Mouse (Mus musculus): ENCODE results near the gene Chd3. TPM values are rescaled to one million over a fixed set of nuclear protein-coding genes. Genes with fewer than 3 reads are reported as not detected.
"Not testable (repeated sequence)": the region's sequence is repeated elsewhere in the genome, so short reads cannot be mapped to it uniquely, and the experiment has no call there.

Chd3 gene
- total RNA-seq, 1 experiment from 2014 or later, result 159 TPM

- not testable (repeated sequence) for ATAC-seq (ENCODE audit: extremely low read depth, insufficient number of reproducible peaks, low FRiP score, poor library complexity, severe bottlenecking)
Measured at GRCm38 (mm10) chr11:69394591-69395167, 25.5 kb upstream of the Chd3 start.

- peak; percentile 50; the same call in 1 of the 2 replicates for ATAC-seq (ENCODE audit: extremely low read depth, insufficient number of reproducible peaks, low FRiP score, poor library complexity, severe bottlenecking)
Measured at GRCm38 (mm10) chr11:69390400-69391034, 21.3 kb upstream of the Chd3 start.

GRCm38 (mm10) chr11:69389531-69390399 is 20.6 kb upstream of the Chd3 start:
- ATAC-seq (ENCODE audit: extremely low read depth, insufficient number of reproducible peaks, low FRiP score, poor library complexity, severe bottlenecking), result no peak

GRCm38 (mm10) chr11:69388680-69389079 is 19.5 kb upstream of the Chd3 start:
- ATAC-seq (ENCODE audit: extremely low read depth, insufficient number of reproducible peaks, low FRiP score, poor library complexity, severe bottlenecking), result no peak

GRCm38 (mm10) chr11:69386758-69387157 is 17.6 kb upstream of the Chd3 start:
- ATAC-seq (ENCODE audit: extremely low read depth, insufficient number of reproducible peaks, low FRiP score, poor library complexity, severe bottlenecking), result no peak

DNA sequence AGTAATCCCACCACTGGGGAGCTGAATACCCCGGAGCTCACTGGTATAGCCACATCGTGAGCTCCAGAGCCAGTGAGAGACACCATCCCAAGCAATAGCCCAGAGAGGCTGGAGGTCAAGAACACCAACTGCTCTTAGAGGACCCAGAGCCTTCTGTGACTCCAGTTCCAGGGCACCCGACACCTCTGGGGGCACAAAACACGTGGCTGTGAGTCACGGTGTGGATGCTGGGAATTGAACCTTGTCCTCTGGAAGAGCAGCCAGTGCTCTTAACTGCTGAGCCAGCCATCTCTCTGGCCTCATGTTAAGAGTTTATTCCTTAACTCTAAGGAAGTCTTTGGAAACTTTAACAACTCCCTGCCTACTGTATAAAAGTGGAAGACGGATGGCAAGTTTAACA is 15.8 kb upstream of the Chd3 start:
- no peak for ATAC-seq (ENCODE audit: extremely low read depth, insufficient number of reproducible peaks, low FRiP score, poor library complexity, severe bottlenecking)

DNA sequence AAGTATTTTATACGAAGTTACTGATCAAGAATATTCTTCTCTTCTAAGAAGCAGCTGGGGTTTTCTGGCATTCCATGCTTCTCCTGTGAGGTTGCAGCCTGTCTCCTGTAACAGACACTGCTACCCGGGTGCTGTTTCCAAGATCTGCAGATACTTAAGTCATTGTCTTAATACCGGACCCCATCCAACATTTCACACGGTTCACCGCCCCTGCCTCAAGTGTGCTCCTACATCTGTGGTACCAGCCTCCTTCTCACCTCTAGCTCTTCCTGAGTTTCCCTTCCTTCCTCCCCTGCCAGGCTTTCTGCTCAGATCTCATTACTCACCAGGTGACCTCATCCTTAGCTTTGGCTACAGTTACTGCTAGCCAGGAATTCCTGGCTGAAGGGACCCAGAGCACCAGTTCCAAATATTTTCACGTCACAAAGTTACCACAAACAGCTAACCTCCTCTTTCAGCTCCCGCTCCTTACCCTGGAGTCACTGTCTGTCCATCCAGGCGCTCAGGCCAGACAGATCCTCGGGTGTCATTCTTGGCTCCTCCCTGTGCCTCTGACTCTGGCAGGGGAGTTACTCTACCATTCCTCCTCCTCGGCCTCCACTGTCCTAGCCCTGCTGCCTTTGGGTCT is 13.4 kb upstream of the Chd3 start:
- no peak for ATAC-seq (ENCODE audit: extremely low read depth, insufficient number of reproducible peaks, low FRiP score, poor library complexity, severe bottlenecking)

- ATAC-seq (ENCODE audit: extremely low read depth, insufficient number of reproducible peaks, low FRiP score, poor library complexity, severe bottlenecking), result no peak
Measured at GRCm38 (mm10) chr11:69381356-69381755, 12.2 kb upstream of the Chd3 start.

DNA sequence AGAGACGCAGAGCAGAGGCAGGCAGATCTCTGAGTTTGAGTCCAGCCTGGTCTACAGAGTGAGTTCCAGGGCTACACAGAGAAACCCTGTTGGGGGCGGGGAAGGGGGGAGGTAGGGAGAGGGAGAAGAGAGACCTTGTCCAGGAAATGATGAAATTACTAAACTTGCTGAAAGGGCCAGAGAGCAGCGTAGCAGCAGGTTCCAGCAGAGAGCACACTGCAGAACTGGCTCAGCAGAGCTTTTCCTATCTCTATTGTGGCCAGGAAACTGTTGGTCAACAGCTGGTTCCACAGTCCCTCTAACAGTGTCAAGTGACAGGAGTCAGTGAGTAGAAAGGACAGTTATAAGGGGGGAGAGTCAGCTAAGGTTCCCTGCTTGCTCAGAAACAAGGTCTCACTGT is 10.4 kb upstream of the Chd3 start:
- ATAC-seq (ENCODE audit: extremely low read depth, insufficient number of reproducible peaks, low FRiP score, poor library complexity, severe bottlenecking), result no peak

GRCm38 (mm10) chr11:69377766-69378165 is 8.6 kb upstream of the Chd3 start:
- no peak for ATAC-seq (ENCODE audit: extremely low read depth, insufficient number of reproducible peaks, low FRiP score, poor library complexity, severe bottlenecking)

DNA sequence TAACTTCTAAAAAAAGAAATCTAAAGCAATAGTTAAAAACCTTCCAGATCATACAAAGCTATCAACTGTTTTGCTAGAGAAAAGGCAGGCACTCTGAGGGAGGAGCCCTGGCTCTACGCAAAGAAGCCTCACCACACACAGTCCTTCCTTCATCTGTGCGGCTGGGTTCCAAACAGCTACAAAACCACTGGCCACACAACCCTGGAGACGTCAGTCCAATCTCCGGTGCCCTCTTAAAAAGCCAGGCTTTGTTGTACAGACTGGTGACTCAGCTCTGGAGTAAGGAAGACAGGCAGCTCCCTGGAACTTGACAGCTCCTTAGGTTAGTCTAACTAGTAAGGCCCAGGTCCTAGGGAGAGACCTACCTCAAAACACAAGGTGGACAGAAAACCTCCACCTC is 6.4 kb upstream of the Chd3 start:
- no peak for ATAC-seq (ENCODE audit: extremely low read depth, insufficient number of reproducible peaks, low FRiP score, poor library complexity, severe bottlenecking)

- no peak for ATAC-seq (ENCODE audit: extremely low read depth, insufficient number of reproducible peaks, low FRiP score, poor library complexity, severe bottlenecking)
Measured at GRCm38 (mm10) chr11:69373223-69373965, 4.2 kb upstream of the Chd3 start.

GRCm38 (mm10) chr11:69372780-69373170 is 3.6 kb upstream of the Chd3 start:
- ATAC-seq (ENCODE audit: extremely low read depth, insufficient number of reproducible peaks, low FRiP score, poor library complexity, severe bottlenecking), result no peak

DNA sequence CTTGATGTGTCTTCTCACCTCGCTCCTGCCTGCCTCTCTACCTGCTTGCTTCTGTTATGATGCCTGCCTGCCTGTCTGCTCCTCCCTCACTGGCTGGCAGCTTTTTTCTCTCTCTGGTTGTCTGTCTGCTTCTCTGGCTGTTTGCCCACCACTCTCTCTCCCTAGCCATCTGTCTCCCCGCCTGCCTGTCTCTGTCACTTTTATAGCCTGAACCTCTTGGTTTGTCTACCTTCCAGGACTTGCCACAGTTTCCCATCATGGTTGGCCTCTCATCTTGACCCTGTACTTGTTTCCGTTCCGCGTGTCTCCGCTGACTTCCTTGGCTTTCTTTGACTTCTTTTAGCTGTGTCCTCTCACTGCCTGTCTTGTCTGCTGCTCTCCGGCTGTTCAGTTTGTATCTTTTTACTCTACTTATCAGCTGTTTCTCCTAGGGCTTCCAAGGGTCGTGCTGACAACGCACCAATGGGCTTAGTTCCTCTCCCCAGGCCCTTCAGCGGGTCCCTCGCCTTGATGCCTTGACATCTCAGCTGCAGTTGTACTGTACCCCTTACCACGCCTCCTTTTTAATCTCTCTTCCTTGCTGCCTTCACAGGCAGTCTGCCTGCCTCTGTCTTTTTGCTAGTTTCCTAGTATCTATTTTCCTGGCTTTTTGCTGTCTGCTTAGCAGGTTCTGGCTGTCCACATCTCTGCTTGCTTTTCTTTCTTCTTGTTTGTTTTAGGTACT is 3.0 kb upstream of the Chd3 start:
- ATAC-seq (ENCODE audit: extremely low read depth, insufficient number of reproducible peaks, low FRiP score, poor library complexity, severe bottlenecking), result no peak

DNA sequence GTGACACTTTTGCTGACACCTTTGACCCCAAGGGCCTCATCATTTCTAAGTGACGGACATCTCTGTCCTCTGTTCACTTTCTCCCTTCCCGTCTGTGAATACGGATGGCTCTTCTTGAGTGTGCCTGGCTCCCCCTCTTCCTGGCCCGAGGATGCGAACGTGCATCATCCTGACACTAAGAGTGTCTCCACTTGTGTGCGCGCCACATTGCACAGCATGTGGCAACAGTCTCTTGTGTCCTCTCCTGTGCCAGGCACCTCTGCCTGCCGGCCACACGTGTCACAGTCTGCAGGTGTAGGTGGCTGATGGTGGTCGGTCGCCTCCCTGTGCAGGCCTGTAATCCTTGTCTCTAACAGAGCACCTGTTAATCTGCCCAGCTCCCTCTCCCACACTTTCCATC is 2.4 kb upstream of the Chd3 start:
- no peak for ATAC-seq (ENCODE audit: extremely low read depth, insufficient number of reproducible peaks, low FRiP score, poor library complexity, severe bottlenecking)

GRCm38 (mm10) chr11:69370817-69371215 is 1.6 kb upstream of the Chd3 start:
- no peak for ATAC-seq (ENCODE audit: extremely low read depth, insufficient number of reproducible peaks, low FRiP score, poor library complexity, severe bottlenecking)

GRCm38 (mm10) chr11:69369990-69370816 is 997 bp upstream of the Chd3 start:
- no peak for ATAC-seq (ENCODE audit: extremely low read depth, insufficient number of reproducible peaks, low FRiP score, poor library complexity, severe bottlenecking)

Measured in neutrophil, adult 5-6 weeks (primary cell).